ENCODE assay signal across 23 mouse cellular contexts in the genomic region with DNA sequence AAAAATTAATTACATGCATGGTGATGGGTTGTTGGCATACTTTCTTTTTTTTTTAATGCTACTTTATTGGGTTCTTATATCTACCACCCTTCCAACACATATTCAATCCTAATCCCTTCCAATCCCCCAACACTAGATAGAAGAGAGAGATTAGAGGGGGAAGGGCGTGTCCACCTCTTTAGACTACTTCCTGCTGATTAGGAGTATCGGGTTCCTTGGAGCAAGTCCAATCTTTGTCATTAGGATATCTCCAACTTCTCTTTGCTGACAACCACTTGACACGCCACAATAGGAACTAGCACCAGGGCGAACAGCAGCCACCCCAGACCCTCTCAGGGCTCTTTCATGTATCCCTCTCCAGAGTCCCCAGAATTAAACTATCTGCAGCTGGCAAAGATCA.
DNase-seq lines count a peak whose midpoint lies in the region; ATAC-seq and TF ChIP-seq lines count a peak whose summit lies in the region.
"Had no signal": no experiment of that assay in that cellular context is flagged by ENCODE, and none has a peak within 500 bp of the region (broad histone marks: within the 10 kb centered on the region; RNA-seq: fewer than 3 reads in every experiment).

No protein-coding gene starts in this region.

- no peak overlapping the region for H3K9ac ChIP-seq in intestine, embryonic 16.5 days (ENCODE audit: low read depth, low read length)
- H3K9ac ChIP-seq in intestine, embryonic 15.5 days, result no peak overlapping the region
- H3K9ac ChIP-seq in intestine, postnatal 0 days (ENCODE audit: low read depth, low read length), result no peak overlapping the region
- H3K9ac ChIP-seq: embryonic facial prominence, embryonic 12.5 days; forebrain, embryonic 12.5 days had no signal

- H3K4me3 ChIP-seq in intestine, embryonic 16.5 days (ENCODE audit: low read length), result no peak overlapping the region
- no peak overlapping the region for H3K4me3 ChIP-seq in intestine, embryonic 15.5 days (replicated peaks)
- H3K4me3 ChIP-seq in intestine, postnatal 0 days (ENCODE audit: low read depth, low read length), result no peak overlapping the region
- H3K4me3 ChIP-seq in forebrain, embryonic 10.5 days, result no peak overlapping the region
- H3K4me3 ChIP-seq: embryonic facial prominence, embryonic 10.5 days; embryonic facial prominence, embryonic 12.5 days; forebrain, embryonic 12.5 days had no signal

- ATAC-seq in intestine, embryonic 16.5 days, result 0 out of 2 replicates have a peak, but pooled peaks have one; percentile 27
- no peak for ATAC-seq in intestine, embryonic 15.5 days
- no peak for ATAC-seq in intestine, postnatal 0 days
- ATAC-seq: activated CD4-positive, CD25-positive, alpha-beta regulatory T cell, adult 4 months; forebrain, embryonic 14.5 days; forebrain, embryonic 16.5 days; Patski had no signal

- H3K4me2 ChIP-seq in intestine, embryonic 16.5 days (ENCODE audit: low read depth, low read length), result no peak overlapping the region
- no peak overlapping the region for H3K4me2 ChIP-seq in intestine, embryonic 15.5 days (replicated peaks)
- H3K4me2 ChIP-seq in intestine, postnatal 0 days (replicated peaks; ENCODE audit: low read depth), result peak overlapping the region; percentile 25; the same call in 1 of the 2 replicates
- H3K4me2 ChIP-seq: embryonic facial prominence, embryonic 12.5 days; forebrain, embryonic 12.5 days had no signal

- peak; percentile 13 for DNase-seq in 416B (ENCODE audit: low read depth)
- no peak for DNase-seq in forebrain, embryonic 10.5 days (ENCODE audit: extremely low spot score, low spot score)
- no peak for DNase-seq in right cerebral cortex, postnatal 36 days (ENCODE audit: low spot score in 2 of 2)
- DNase-seq: adrenal gland, adult 2 months; adrenal gland, postnatal 10 days; adrenal gland, postnatal 25 days; cerebellum, adult 11 months; cerebellum, adult 18-20 months; cerebellum, adult 8-10 months; cerebellum, adult 9-11 months; cerebellum, postnatal 14 days; cerebellum, postnatal 36 days; embryo, embryonic 11 days had no signal

- 57% methylated on average over 4 of the region's 4 CpGs for WGBS in intestine, embryonic 16.5 days
- 51% methylated on average over 4 of the region's 4 CpGs for WGBS in intestine, embryonic 15.5 days
- 30% methylated on average over 4 of the region's 4 CpGs for WGBS in intestine, postnatal 0 days
- 70% methylated on average over 4 of the region's 4 CpGs for WGBS in forebrain, embryonic 10.5 days

- H3K27me3 ChIP-seq in intestine, embryonic 16.5 days (replicated peaks; ENCODE audit: control insufficient read depth, insufficient read depth, low read length), result no peaks in the 10 kb centered on the region
- no peaks in the 10 kb centered on the region for H3K27me3 ChIP-seq in intestine, embryonic 15.5 days (replicated peaks)
- no peaks in the 10 kb centered on the region for H3K27me3 ChIP-seq in intestine, postnatal 0 days (replicated peaks; ENCODE audit: control insufficient read depth, insufficient read depth, low read length)
- no peaks in the 10 kb centered on the region for H3K27me3 ChIP-seq in forebrain, embryonic 10.5 days (ENCODE audit: poor library complexity, severe bottlenecking)
- H3K27me3 ChIP-seq: embryonic facial prominence, embryonic 12.5 days; Patski had no signal

- TF ChIP-seq CTCF in intestine, postnatal 0 days (IDR thresholded peaks at IDR 0.05; ENCODE audit: low read depth), result no peak

- H3K9me3 ChIP-seq in intestine, embryonic 16.5 days (ENCODE audit: control insufficient read depth, low read length), result no peaks in the 10 kb centered on the region
- no peaks in the 10 kb centered on the region for H3K9me3 ChIP-seq in intestine, embryonic 15.5 days
- no peaks in the 10 kb centered on the region for H3K9me3 ChIP-seq in intestine, postnatal 0 days (ENCODE audit: control insufficient read depth)
- no peaks in the 10 kb centered on the region for H3K9me3 ChIP-seq in forebrain, embryonic 10.5 days
- H3K9me3 ChIP-seq: embryonic facial prominence, embryonic 10.5 days; embryonic facial prominence, embryonic 12.5 days; forebrain, embryonic 12.5 days had no signal

- no peak overlapping the region for H3K27ac ChIP-seq in intestine, embryonic 16.5 days (ENCODE audit: low read length)
- no peak overlapping the region for H3K27ac ChIP-seq in intestine, embryonic 15.5 days
- 0 out of 2 replicates have a peak overlapping the region, but pooled peaks have one; percentile 35 for H3K27ac ChIP-seq in intestine, postnatal 0 days (ENCODE audit: low read depth, low read length)
- H3K27ac ChIP-seq in forebrain, embryonic 10.5 days, result no peak overlapping the region
- H3K27ac ChIP-seq: embryonic facial prominence, embryonic 10.5 days; embryonic facial prominence, embryonic 12.5 days; forebrain, embryonic 12.5 days had no signal

- H3K36me3 ChIP-seq in intestine, embryonic 16.5 days (ENCODE audit: control insufficient read depth, insufficient read depth, low read length), result no peaks in the 10 kb centered on the region
- H3K36me3 ChIP-seq in intestine, embryonic 15.5 days, result no peaks in the 10 kb centered on the region
- H3K36me3 ChIP-seq in intestine, postnatal 0 days (ENCODE audit: control insufficient read depth, insufficient read depth), result no peaks in the 10 kb centered on the region
- H3K36me3 ChIP-seq in forebrain, embryonic 10.5 days (replicated peaks), result no peaks in the 10 kb centered on the region
- H3K36me3 ChIP-seq: embryonic facial prominence, embryonic 10.5 days; embryonic facial prominence, embryonic 12.5 days; forebrain, embryonic 12.5 days had no signal

- H3K4me1 ChIP-seq in intestine, embryonic 16.5 days (ENCODE audit: control insufficient read depth, insufficient read depth, low read length), result peaks cover 3% of the 10 kb centered on the region; the same call in 1 of the 2 replicates
- H3K4me1 ChIP-seq in intestine, embryonic 15.5 days (replicated peaks), result peaks cover 5% of the 10 kb centered on the region; the same call in 1 of the 2 replicates
- no peaks in the 10 kb centered on the region for H3K4me1 ChIP-seq in intestine, postnatal 0 days (replicated peaks; ENCODE audit: control insufficient read depth, insufficient read depth, low read length)
- H3K4me1 ChIP-seq in forebrain, embryonic 10.5 days, result peaks cover 8% of the 10 kb centered on the region
- H3K4me1 ChIP-seq: embryonic facial prominence, embryonic 12.5 days; forebrain, embryonic 12.5 days had no signal
